Mouse (Mus musculus): ENCODE data around the gene St6galnac6. TPM values are rescaled to one million over a fixed set of nuclear protein-coding genes. Genes with fewer than 3 reads are reported as not detected.

St6galnac6 gene
- polyA plus RNA-seq, 1 experiment from 2014 or later, result 7.0 TPM

GRCm38 (mm10) chr2:32606161-32607142 is 6.9 kb downstream of the St6galnac6 start:
- no peaks in the 10 kb centered on the region for H3K36me3 ChIP-seq (ENCODE audit: control insufficient read depth, insufficient read depth, low read length)

DNA sequence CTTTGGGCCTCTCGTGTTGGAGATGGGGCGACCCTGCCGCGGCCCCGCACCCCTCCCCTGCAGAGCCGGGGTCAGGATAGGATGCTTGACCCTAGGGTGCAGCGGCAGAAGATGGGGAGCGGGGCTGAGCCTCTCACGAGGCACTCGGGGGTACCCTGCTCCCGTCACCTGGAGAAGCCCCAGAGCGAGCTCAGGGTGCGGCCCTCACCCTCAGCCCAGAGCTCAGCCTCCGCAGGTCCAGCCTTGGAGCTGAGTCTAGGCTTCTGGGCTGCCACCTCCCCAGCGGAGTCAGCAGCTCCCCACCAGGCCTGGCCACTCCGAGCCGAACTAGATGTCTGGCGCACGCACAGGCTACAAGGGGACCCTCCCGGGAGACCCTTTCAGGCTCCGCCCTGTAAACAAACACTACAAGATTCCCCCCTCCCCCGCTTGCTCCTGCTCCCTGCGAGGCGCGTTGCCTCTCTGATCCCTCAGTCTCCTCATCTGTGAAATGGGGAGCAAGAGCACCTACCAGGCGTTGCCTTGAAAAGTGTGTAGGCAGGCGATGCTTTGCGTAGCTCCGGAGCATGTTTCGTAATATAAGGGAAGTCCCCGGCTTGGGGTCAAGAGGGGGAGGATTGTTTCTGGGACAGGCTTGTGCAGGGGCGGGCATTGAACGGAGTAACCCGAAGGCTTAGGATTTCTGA is 7.9 kb downstream of the St6galnac6 start:
- Histone ChIP-seq H3K27ac (ENCODE audit: low read depth, low read length) (peak overlapping the region; percentile 48; the same call in 1 of the 2 replicates), H3K9ac (ENCODE audit: low read depth, low read length) (peak overlapping the region; percentile 74), H3K4me2 (replicated peaks; ENCODE audit: low read depth, low read length) (peak overlapping the region; percentile 77), H3K36me3 (ENCODE audit: control insufficient read depth, insufficient read depth, low read length) (peaks cover 2% of the 10 kb centered on the region; the same call in 1 of the 2 replicates), H3K27me3 (ENCODE audit: control insufficient read depth, insufficient read depth, low read length) (no peaks in the 10 kb centered on the region), H3K4me1 (ENCODE audit: control insufficient read depth, insufficient read depth, low read length) (peaks cover 24% of the 10 kb centered on the region), H3K9me3 (ENCODE audit: control insufficient read depth, low read length) (no peaks in the 10 kb centered on the region; the same call in 1 of the 2 replicates), H3K4me3 (ENCODE audit: low read length) (peak overlapping the region; percentile 61)
- ATAC-seq (ENCODE audit: low FRiP score, low TSS enrichment), result peak; percentile 18
- 3% methylated on average over 32 of the region's 34 CpGs for WGBS

More at GRCm38 (mm10) chr2:32606161-32607142, 6.9 kb downstream of the St6galnac6 start:
- peak overlapping the region; percentile 61 for H3K4me3 ChIP-seq (ENCODE audit: low read length)
- peaks cover 25% of the 10 kb centered on the region for H3K4me1 ChIP-seq (ENCODE audit: control insufficient read depth, insufficient read depth, low read length)
- H3K27me3 ChIP-seq (ENCODE audit: control insufficient read depth, insufficient read depth, low read length), result no peaks in the 10 kb centered on the region
- H3K9me3 ChIP-seq (ENCODE audit: control insufficient read depth, low read length), result no peaks in the 10 kb centered on the region
- H3K4me2 ChIP-seq (replicated peaks; ENCODE audit: low read depth, low read length), result peak overlapping the region; percentile 77
- H3K9ac ChIP-seq (ENCODE audit: low read depth, low read length), result peak overlapping the region; percentile 74
- peak overlapping the region; percentile 48; the same call in 1 of the 2 replicates for H3K27ac ChIP-seq (ENCODE audit: low read depth, low read length)
- WGBS, result 13% methylated on average over 48 of the region's 55 CpGs
- ATAC-seq (ENCODE audit: low FRiP score, low TSS enrichment), result peak; percentile 78

DNA sequence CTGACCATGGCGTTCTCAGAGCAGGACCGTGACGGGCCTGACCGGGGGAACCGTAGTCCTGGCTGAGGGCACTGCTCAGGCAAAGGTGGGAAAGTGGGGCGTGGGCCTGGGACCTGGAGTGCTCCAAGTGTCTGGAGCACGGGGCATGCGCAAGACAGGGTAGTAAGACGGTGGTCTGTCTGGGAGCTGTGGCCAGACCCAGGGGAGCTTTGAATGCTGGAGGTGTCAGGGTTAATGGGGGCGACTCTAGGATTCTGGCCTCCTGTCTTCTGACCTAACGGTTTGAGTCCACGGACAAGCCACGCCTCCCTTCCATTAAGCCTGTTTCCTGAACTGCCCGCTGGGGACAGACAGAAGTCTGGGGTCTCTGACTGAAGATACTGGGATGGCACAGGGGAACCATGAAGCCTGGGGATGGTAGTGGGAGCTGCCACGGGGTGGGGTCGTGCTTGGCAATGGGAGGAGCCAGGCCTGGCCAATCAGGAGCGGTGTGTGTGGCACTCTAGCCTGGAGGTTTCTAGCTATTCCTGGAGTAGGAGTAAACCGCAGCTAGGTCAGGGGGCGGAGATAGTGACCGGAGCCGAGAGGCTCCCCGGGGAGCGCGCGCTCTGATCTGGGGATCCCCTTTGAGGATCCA is 8.8 kb downstream of the St6galnac6 start:
- ATAC-seq (ENCODE audit: low FRiP score, low TSS enrichment), result peak; percentile 63
- Histone ChIP-seq H3K9me3 (ENCODE audit: control insufficient read depth, low read length) (no peaks in the 10 kb centered on the region; the same call in 1 of the 2 replicates), H3K27me3 (ENCODE audit: control insufficient read depth, insufficient read depth, low read length) (no peaks in the 10 kb centered on the region), H3K4me3 (ENCODE audit: low read length) (peak overlapping the region; percentile 61), H3K36me3 (ENCODE audit: control insufficient read depth, insufficient read depth, low read length) (peaks cover 3% of the 10 kb centered on the region; the same call in 1 of the 2 replicates), H3K9ac (ENCODE audit: low read depth, low read length) (peak overlapping the region; percentile 51), H3K27ac (ENCODE audit: low read depth, low read length) (peak overlapping the region; percentile 77; the same call in 1 of the 2 replicates), H3K4me1 (ENCODE audit: control insufficient read depth, insufficient read depth, low read length) (peaks cover 24% of the 10 kb centered on the region), H3K4me2 (replicated peaks; ENCODE audit: low read depth, low read length) (peak overlapping the region; percentile 77)
- WGBS, result 2% methylated on average over 25 of the region's 25 CpGs

- H3K27me3 ChIP-seq (ENCODE audit: control insufficient read depth, insufficient read depth, low read length), result no peaks in the 10 kb centered on the region
- ATAC-seq (ENCODE audit: low FRiP score, low TSS enrichment), result peak; percentile 2; the same call in 1 of the 2 replicates
- no peaks in the 10 kb centered on the region; the same call in 1 of the 2 replicates for H3K9me3 ChIP-seq (ENCODE audit: control insufficient read depth, low read length)
- H3K36me3 ChIP-seq (ENCODE audit: control insufficient read depth, insufficient read depth, low read length), result peaks cover 3% of the 10 kb centered on the region; the same call in 1 of the 2 replicates
- WGBS, result 39% methylated on average over 18 of the region's 18 CpGs
- peak overlapping the region; percentile 51 for H3K9ac ChIP-seq (ENCODE audit: low read depth, low read length)
- H3K4me3 ChIP-seq (ENCODE audit: low read length), result peak overlapping the region; percentile 61
- H3K4me1 ChIP-seq (ENCODE audit: control insufficient read depth, insufficient read depth, low read length), result peaks cover 24% of the 10 kb centered on the region
- H3K27ac ChIP-seq (ENCODE audit: low read depth, low read length), result peak overlapping the region; percentile 77; the same call in 1 of the 2 replicates
- peak overlapping the region; percentile 77 for H3K4me2 ChIP-seq (replicated peaks; ENCODE audit: low read depth, low read length)
Observed at GRCm38 (mm10) chr2:32608778-32609435, 9.4 kb downstream of the St6galnac6 start.

- 20% methylated on average over 23 of the region's 23 CpGs for WGBS
- Histone ChIP-seq H3K36me3 (ENCODE audit: control insufficient read depth, insufficient read depth, low read length) (peaks cover 13% of the 10 kb centered on the region; the same call in 1 of the 2 replicates), H3K27ac (ENCODE audit: low read depth, low read length) (no peak overlapping the region), H3K27me3 (ENCODE audit: control insufficient read depth, insufficient read depth, low read length) (no peaks in the 10 kb centered on the region), H3K9ac (ENCODE audit: low read depth, low read length) (peak overlapping the region; percentile 48; the same call in 1 of the 2 replicates), H3K9me3 (ENCODE audit: control insufficient read depth, low read length) (no peaks in the 10 kb centered on the region; the same call in 1 of the 2 replicates), H3K4me2 (replicated peaks; ENCODE audit: low read depth, low read length) (peak overlapping the region; percentile 52), H3K4me1 (ENCODE audit: control insufficient read depth, insufficient read depth, low read length) (peaks cover 24% of the 10 kb centered on the region), H3K4me3 (ENCODE audit: low read length) (peak overlapping the region; percentile 41)
- no peak for ATAC-seq (ENCODE audit: low FRiP score, low TSS enrichment)
Observed at GRCm38 (mm10) chr2:32610610-32611229, 11.2 kb downstream of the St6galnac6 start.

DNA sequence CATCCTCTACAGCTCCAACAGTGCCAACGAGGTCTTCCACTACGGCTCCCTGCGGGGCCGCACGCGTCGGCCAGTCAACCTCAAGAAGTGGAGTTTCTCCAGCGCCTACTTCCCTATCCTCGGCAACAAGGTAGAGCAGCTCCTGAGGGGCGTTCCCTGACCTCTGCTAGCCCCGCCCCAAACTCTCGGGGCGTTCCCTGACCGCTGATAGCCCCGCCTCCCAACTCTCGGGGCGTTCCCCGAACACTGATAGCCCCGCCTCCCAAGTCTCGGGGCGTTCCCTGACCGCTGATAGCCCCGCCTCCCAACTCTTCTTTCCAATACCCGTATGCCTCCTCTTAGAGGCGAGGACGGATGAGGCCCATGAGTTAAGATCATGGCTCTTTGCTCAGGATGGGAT is 12.8 kb downstream of the St6galnac6 start:
- Histone ChIP-seq H3K27me3 (ENCODE audit: control insufficient read depth, insufficient read depth, low read length) (no peaks in the 10 kb centered on the region), H3K9me3 (ENCODE audit: control insufficient read depth, low read length) (no peaks in the 10 kb centered on the region; the same call in 1 of the 2 replicates), H3K4me3 (ENCODE audit: low read length) (no peak overlapping the region), H3K27ac (ENCODE audit: low read depth, low read length) (no peak overlapping the region), H3K36me3 (ENCODE audit: control insufficient read depth, insufficient read depth, low read length) (peaks cover 20% of the 10 kb centered on the region; the same call in 1 of the 2 replicates), H3K9ac (ENCODE audit: low read depth, low read length) (no peak overlapping the region), H3K4me2 (replicated peaks; ENCODE audit: low read depth, low read length) (no peak overlapping the region), H3K4me1 (ENCODE audit: control insufficient read depth, insufficient read depth, low read length) (peaks cover 24% of the 10 kb centered on the region)
- ATAC-seq (ENCODE audit: low FRiP score, low TSS enrichment), result no peak
- WGBS, result 69% methylated on average over 26 of the region's 26 CpGs

GRCm38 (mm10) chr2:32617109-32617508 is 17.6 kb downstream of the St6galnac6 start:
- Histone ChIP-seq H3K27me3 (ENCODE audit: control insufficient read depth, insufficient read depth, low read length) (no peaks in the 10 kb centered on the region), H3K4me2 (replicated peaks; ENCODE audit: low read depth, low read length) (no peak overlapping the region), H3K36me3 (ENCODE audit: control insufficient read depth, insufficient read depth, low read length) (peaks cover 23% of the 10 kb centered on the region; the same call in 1 of the 2 replicates), H3K4me1 (ENCODE audit: control insufficient read depth, insufficient read depth, low read length) (peaks cover 30% of the 10 kb centered on the region), H3K27ac (ENCODE audit: low read depth, low read length) (no peak overlapping the region), H3K9me3 (ENCODE audit: control insufficient read depth, low read length) (peaks cover 3% of the 10 kb centered on the region; the same call in 1 of the 2 replicates), H3K4me3 (ENCODE audit: low read length) (no peak overlapping the region), H3K9ac (ENCODE audit: low read depth, low read length) (no peak overlapping the region)
- 89% methylated on average over 1 of the region's 1 CpGs for WGBS
- no peak for ATAC-seq (ENCODE audit: low FRiP score, low TSS enrichment)
